Mouse (Mus musculus) embryonic stem cell, embryonic (primary cell): Measurements from ENCODE around the gene Tcfl5.

Experiments
- CTCF ChIA-PET, 4 experiments: fragments of 300-600 bp in 2 of 4; fragments of 350-600 bp in 2 of 4; sonication (Branson Sonifier 250); formaldehyde crosslinking; loops; one replicate each; lab custom pipeline; 2022; ENCODE audit warnings: inconsistent platforms in 2 of 4; lab: Charles Lee
- POLR2A ChIA-PET, 4 experiments: fragments of 300-600 bp in 2 of 4; fragments of 350-600 bp in 2 of 4; sonication (Branson Sonifier 250); formaldehyde crosslinking; loops; one replicate each; lab custom pipeline; 2022; ENCODE audit warnings: antibody characterized with exemption in 4 of 4, inconsistent platforms in 1 of 4; lab: Charles Lee

Gene Tcfl5

DNA sequence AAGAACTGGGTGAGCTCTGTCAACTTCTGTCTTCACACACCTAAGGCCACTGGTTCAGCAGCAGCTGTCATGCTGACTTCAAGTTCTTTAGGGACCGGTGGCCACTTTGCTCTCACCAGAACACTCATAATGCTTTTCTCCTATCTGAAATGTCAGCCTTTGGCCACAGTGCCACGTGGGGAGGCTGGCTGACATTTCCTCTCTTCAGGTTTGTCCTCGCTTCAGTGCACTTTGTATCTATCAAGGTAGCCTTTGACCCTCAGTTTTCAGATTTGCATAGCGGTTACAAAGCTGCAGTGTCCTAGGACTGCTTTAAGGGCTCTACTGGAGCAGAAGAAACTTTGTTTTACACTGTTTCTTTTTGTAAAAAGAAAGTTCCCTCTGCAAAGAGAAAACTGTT is 66.0 kb downstream of the Tcfl5 start:
- POLR2A ChIA-PET: interaction anchor here in 1 of 4 experiments (1.4 kb wide), 1 partner anchor 106 kb away, joined by 4 read pairs; no protein-coding TSS in a partner anchor
- CTCF ChIA-PET: interaction anchor here (0.6 to 4.4 kb wide), 8 partner anchors 74 to 391 kb away, joined by 3 to 37 read pairs (median 3); partner anchors contain the start of gene Arfgap1 (in 1 of the 4)
